Mouse (Mus musculus): ENCODE measurements around the gene Cdh13. TPM values are rescaled to one million over a fixed set of nuclear protein-coding genes. Genes with fewer than 3 reads are reported as not detected.
"Not testable (repeated sequence)": the region's sequence is repeated elsewhere in the genome, so short reads cannot be mapped to it uniquely, and the experiment has no call there.

The Cdh13 gene
- total RNA-seq, 4 experiments from 2014 or later = 74.1 to 101 (median 94.7) TPM

- DNase-seq (ENCODE audit: low spot score in 2 of 2) = peak; percentile 94
Measured at GRCm38 (mm10) chr8:119344190-119344856, 1060.8 kb downstream of the Cdh13 start, which contains the start of gene Hsbp1. Hsbp1 (plus strand) TSS chr8:119344488.

- DNase-seq (ENCODE audit: low spot score in 2 of 2) = no peak
Measured at GRCm38 (mm10) chr8:119345029-119345682, 1061.6 kb downstream of the Cdh13 start.

DNA sequence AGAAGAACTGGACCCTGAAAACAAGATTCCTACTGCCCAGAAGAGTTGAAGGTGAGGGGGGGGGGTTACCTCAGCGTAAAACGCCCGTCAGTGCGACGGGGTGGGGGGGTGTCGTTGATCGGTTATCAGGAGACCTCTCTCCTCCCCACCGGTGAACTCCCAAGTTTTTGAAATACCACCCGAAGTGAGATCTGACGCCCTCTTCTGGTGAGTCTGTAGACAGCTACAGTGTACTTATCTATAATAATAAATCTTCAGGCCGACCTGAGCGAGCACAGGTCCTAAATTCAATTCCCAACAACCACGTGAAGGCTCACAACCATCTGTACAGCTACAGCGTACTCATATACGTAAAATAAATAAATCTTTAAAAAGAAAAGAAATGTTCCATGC, 1062.1 kb downstream of the Cdh13 start:
- no peak for DNase-seq (ENCODE audit: low spot score in 2 of 2)

GRCm38 (mm10) chr8:119351647-119352046, 1068.1 kb downstream of the Cdh13 start:
- no peak for DNase-seq (ENCODE audit: low spot score in 2 of 2)

DNA sequence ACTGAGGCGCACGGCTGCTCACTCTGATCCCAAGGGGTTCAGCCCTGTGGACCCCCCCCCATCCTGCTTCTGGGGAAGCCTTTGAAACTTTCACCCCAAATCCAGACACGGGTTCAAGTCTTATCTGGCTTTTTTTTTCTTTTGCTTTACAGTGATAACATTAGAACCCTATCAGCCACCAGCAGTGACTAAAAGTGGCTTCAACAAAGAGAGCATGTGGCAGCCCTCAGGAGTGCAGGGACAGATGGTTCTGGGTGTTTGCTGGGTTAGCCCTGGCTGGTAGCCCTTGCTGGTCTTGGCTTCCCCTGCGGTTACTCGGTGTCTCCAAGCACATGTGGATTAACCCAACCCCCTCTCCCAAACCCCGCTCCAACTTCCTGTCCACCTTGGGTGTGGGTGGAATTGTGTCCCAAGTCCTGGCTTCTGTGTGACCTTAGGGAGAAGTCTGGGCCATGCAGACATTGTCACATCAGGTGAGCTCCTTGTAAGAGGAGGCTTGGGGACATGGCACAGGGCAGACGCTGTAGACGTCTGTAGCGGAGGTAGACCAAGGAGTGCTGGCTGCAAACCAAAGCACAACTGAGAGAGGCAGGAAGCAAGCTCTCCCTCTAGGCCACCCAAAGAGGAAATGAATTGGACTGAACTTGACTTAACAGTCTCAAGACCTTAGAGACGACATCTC, 1069.6 kb downstream of the Cdh13 start:
- DNase-seq (ENCODE audit: low spot score in 2 of 2) = no peak

GRCm38 (mm10) chr8:119353659-119354023, 1070.1 kb downstream of the Cdh13 start:
- no peak for DNase-seq (ENCODE audit: low spot score in 2 of 2)

DNA sequence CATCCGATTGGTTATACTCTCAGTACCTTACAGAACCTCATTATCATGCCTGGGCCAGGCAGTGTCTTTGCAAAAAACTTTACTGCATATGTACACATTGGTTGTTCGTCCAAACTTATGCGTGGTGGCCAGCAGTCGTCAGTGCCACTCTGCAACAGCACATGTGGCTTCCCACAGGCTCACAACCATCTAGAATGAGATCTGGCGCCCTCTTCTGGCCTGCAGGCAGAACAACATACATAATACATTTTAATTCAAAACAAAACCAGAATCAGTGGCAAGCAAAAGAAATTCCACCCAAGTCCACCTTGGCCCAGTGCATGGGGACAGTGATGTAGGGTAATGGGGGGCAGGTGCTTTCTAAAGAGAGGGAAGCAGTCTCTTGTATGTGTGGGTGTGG, 1073.1 kb downstream of the Cdh13 start:
- DNase-seq (ENCODE audit: low spot score in 2 of 2) = not testable (repeated sequence)

DNA sequence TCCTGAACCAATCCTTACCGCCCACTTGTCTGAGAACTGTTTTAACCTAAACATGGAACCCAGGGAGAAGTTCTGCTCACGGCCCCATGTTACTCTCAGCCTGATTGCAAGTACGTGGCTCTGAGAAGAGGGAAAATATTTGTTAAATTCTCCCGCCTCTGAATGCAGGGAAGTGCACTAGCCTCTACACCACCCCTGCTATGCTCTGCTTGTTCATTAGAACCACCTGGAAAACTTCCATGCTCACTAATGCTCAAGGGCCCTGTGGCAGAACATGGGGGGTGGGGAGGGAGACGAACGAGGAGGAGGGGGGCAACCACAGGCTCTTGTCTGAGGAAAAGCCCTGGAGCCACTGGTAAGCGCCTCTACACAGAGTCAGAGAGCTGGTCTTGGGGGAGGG, 1074.6 kb downstream of the Cdh13 start:
- DNase-seq (ENCODE audit: low spot score in 2 of 2) = no peak

DNA sequence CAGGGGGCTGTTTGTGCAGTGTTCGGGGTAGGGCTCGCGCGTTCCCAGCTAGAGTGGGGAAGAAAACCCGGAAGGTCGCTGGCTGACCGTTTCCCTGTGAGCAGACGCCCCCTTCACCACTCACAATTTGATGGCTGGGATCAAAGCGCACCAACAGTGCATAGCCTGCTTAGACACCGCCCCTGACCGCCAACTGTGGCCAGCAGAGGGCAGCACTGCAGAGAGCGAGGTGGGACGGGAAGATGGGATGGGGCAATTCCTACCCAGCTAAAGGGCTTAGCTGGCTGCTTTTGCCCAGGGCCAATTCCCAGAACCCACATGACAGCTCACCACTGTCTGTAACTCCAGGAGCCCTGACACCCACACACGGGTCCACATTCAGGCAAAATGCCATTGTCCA, 1075.3 kb downstream of the Cdh13 start:
- peak; percentile 20 to 29 for DNase-seq (ENCODE audit: low spot score in 2 of 2)

DNA sequence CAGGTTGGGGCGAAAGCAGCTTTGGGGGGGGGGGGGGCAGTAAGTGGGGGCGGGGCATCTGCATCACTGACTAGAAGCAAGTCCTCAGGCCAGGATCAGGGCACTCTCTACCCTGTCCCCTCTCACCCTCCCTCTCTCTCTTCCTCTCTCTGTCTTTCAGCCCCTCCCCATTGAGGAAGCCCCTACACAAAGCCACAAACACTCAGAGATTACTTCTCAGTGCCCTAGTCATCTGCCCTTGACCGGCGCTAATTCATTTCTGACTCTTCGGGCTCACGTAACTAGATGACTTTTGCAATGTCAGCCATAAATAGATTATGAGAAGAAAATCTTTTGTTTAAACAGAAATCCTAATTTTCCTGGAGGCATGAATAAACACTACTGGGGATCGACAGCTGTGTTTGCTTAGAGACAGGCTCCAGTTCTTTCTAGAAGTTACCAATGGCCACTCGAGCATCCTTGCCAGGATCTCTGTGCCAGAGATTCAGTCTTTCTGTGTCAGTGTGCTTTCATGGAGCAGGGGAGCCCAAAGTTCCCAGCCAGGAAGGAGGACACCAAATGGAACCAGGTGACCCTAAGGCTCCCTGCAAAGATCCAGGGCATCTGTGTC, 1077.3 kb downstream of the Cdh13 start:
- DNase-seq (ENCODE audit: low spot score in 2 of 2) = no peak

Data from gastrocnemius, adult 8-10 months (tissue).